Mouse (Mus musculus): Measurements from ENCODE around the gene Lhx6.
"Not testable (repeated sequence)": the region's sequence is repeated elsewhere in the genome, so short reads cannot be mapped to it uniquely, and the experiment has no call there.

Gene Lhx6

DNA sequence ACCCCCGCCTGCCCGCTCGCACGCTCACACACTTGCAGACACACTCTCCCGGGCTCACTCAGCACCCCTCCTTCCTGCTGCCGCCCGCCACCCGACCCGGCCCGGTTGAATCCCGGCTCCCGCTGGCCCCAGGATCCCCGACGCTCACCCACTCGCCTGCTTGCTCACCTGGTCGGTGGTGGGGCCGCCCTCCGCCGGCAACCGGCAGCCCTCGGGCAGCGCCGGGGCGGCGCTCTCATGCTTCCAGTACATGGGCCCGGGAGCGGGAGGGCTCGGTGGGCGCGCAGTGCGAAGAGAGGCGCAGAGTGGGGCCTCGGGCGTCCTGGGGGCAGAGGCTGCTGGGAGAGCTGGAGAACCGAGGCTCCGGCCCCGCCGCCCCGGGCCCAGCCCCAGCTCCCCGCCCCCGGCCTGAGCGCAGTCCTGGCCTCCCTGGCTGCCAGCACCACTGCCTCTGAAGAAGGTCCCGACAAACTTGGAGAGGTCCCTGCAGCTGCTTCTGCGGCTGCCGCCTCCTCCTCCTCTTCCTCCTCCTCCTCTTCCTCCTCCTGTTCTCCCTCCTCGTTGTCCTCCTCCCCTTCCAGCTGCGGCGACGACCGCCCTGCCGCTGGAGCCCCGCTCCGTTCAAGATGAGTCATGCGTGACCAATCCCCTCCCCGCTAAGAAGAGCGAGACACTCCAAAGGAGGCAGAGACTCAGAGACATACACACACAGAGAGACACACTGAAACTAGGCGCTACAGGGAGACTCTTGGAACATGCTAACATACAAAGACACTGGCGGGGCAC is at the start of gene Lhx6:
Gene Lhx6 (minus strand): TSS at position 453 of the 786 bp plus-strand sequence.
- DNase-seq: peak in 1 of 2 experiments; percentile 24

- DNase-seq: not testable (repeated sequence)
Measured at GRCm38 (mm10) chr2:36152401-36152800, 47.2 kb upstream of the Lhx6 start.

DNA sequence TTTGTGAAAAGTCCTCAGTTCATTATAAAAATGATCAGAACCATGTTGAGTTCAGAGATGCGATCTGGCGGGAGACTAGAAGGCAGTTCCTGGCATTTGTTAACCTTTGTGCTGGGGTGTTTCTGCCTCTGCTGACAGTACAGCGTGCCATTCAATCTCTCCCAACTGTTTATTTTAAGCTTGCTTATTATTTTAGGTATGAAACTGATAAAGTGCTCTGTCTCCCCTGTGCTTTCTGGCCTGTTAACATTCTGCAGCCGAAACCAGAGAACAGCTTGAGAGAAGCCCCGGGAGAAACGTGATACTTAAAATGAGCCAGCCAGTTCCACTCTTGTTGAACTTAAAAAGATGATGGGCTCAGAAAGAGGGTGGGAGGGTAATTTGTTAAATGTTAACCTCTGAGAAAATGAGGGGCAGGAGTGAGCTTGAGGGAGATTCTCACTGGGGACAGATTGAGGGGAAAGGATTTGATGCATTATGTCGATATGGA is 43.7 kb upstream of the Lhx6 start:
- no peak for DNase-seq

DNA sequence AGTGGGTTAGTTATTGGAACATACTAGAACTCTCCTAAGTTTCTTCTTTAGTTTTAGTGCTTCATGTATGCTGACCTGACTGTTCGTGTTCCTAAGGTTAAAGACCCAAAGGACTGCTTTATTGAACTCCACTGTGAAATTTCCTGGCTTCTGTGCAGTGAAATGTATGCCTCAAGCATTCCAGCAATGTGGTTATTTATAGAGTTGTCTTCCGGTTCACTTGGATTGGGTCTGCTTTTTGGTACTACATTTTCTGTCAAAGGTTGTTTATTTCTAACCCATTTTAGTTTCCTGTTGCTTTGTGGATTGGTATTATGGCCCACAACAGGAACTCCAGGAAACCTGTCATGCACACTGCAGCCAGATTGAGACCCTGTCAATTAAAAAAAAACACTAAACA is 33.9 kb upstream of the Lhx6 start:
- DNase-seq: no peak

GRCm38 (mm10) chr2:36136300-36136941 is 31.2 kb upstream of the Lhx6 start, which contains the start of the genes Mrrf and Rbm18:
Mrrf (plus strand) TSS chr2:36136389.
Rbm18 (minus strand) TSS chr2:36136773.
- peak; percentile 94 to 95 for DNase-seq

DNA sequence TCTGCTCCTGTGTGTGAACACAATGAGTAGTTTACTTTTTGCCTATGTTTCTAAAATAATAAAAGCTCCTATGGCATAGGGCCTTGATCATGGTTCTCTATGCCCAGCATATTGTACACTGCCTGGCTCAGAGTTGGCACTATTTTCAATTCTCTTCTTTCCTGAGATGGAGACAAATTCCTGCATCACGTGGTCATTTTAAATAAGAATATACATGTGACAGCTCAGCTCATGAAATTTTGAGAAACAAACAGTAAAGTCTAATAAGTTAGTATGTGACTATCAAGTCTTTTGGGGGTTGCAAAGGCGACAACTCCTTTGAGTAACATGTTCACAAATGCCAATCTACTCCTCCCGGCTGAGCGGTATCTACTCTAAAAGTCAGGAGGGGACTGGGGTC is 30.7 kb upstream of the Lhx6 start:
- no peak for DNase-seq

DNA sequence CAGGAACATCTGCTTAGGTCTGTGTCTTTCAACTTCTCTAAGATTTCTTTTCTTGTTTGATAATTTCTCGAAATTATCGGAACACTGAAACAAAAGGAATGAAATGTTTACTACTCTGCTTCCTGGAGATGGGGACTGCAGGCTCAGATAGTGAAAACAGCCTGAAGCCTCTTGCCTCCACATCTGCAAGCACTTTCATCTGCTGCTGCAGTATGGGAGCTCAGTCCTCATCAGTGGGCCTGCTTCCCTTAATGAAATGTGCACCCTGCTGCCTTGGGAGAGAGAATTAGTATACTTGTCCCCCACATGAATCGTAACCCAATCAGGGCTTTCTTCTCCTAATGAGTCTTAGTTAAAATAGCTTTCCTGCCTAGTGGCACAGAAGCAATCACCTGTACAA is 23.8 kb upstream of the Lhx6 start:
- DNase-seq: no peak

DNA sequence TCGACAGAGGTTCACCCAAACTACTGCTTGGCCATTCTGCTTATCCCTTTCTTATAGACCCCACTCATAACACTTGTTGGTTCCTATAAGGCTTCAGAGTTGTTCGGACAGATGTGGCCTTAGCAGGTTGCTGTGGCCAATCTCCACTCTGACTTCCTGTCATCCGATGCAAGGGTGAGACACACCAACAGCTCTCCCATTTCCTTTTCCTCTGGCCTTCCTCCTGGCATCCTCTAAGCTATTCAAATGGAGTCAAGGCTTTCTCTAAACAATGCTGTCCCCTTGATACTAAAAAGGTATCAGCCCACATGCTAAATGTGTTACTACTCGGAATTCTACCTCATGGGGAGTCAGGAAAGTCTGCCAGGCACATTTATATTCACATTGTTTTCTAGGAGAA is 22.8 kb upstream of the Lhx6 start:
- DNase-seq: peak; percentile 19 to 40

DNA sequence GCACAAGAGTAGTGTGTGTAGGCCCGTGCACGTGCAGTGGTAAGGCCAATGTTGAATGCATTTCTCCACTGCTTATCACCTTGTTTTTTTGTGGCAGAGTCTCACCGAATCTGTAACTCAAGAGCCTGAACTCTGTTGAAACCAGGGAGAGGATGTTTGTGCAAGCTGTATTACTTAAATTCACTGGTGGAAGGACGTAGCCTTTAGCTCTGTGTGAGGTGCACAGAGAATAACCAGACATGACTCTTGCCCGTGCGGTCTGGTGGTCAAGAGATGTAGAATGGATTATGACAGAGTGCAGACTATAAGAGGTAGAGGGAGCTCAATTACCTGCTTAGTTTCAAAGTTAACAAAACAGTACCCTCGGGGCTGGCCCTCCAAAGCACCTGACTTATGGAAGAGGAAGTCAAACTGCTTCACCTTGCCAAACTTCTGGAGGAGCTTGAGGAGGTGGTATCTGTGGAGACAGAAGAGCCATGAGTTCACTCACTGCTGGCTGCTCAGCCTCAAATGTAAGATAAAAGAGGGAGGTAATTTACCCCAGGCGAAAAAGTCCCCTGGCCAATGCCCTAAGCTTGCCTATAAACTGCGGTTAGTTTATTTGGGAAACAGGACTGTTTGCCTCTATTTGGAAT is 21.7 kb upstream of the Lhx6 start:
- no peak for DNase-seq

DNA sequence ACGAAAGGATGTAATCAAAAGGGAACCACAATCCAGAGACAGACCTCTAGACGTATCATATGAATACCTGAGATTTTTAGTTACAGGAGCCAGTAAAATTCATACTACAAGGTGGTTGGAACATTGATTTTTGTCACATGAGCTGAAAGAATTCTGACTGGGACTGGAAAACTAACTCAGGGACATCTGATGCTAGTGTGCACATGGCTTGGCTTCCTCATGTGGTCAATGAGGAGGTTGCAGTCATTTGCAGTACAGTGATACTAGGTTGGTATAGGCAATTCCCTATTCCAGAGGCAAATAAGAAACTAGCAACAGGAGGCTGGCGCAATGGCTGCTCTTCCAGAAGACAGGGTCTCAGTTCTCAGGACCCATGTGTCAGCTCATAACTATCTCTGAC is 7.4 kb upstream of the Lhx6 start:
- DNase-seq: no peak

DNA sequence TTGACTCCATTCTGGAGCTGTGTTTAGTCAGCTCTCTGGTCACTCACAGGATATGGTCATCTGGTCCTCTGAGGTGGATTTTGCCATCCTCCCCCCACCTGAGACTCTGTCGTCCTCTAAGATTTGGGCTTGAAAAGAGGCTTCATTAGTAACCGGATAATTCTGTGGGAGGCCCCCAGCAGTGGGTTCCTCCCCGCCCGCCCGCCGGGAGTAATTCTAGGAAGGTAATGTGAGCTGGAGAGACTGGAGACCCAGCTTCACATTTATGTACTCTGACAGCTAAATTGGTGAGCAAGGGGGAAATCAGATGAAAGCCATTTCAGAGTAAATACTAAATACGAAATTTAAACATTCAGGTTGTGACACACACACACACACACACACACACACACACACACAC is 3.4 kb upstream of the Lhx6 start:
- DNase-seq: no peak

- peak in 1 of 2 experiments; percentile 33 for DNase-seq
Measured at GRCm38 (mm10) chr2:36104436-36104955, 712 bp downstream of the Lhx6 start.

DNA sequence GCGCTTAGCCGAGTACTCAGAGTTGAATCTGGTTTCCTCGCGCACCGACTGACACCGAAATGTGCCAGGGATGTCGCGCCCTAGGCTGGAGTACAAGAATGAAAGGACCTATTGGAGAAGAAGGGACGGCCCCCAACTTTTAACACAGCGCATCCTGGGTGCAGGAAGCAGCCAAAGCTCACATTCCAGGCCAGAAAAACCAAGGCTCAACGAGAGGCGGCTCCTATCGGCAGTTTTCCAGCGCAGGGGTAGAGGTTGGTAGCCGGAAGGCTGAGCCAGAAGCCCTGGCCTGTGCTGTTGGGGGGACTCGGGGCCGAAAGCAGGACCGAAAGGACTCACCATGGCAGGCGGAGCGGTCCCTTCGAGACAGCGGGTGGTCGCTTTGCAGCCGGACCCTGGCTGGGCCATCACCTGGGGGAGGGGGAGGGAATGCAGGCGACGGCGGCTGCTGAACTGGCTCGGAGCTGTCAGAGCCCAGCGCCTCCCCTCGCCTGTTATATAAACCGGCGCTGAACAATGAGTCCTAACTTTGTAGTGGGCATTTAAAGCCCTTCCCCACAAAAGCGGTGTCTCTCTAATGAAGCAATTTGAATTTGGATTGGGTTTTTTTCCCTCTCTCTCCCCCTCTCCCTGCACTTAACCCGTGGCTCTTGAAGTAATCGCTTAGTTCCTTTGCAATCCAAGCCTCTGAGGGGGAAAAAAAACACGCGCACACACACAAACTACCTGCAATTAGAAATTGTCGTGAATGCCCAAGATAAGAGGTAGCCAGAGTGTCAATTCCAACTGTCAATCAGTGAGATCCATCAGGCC is 1.4 kb downstream of the Lhx6 start:
- DNase-seq: peak in 1 of 2 experiments; percentile 38

DNA sequence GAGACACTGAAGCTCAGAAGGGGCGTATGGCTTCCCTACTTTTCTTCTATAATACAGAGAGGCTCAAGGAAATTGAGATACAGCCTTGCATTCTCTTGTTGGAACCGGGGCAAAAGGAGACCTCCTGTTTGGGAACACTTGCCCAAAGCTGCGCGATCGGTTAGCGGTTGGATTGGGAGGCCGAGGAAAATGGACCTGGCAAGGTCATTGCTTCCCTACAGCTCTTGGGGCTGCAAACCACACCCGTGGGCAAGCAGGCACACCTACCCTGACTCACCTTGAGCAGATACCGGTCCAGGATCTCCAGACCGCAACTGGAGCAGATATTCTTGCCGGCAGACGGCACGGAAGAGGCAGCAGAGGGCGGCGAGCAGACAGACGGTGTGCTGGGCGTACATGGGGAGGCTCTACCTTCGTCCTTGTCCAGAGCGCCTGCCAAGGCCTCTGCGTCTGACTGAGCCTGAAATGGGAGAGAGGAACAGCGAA is 2.1 kb downstream of the Lhx6 start:
- no peak for DNase-seq

- peak in 1 of 2 experiments; percentile 39 for DNase-seq
Measured at GRCm38 (mm10) chr2:36102559-36102946, 2.7 kb downstream of the Lhx6 start.

DNA sequence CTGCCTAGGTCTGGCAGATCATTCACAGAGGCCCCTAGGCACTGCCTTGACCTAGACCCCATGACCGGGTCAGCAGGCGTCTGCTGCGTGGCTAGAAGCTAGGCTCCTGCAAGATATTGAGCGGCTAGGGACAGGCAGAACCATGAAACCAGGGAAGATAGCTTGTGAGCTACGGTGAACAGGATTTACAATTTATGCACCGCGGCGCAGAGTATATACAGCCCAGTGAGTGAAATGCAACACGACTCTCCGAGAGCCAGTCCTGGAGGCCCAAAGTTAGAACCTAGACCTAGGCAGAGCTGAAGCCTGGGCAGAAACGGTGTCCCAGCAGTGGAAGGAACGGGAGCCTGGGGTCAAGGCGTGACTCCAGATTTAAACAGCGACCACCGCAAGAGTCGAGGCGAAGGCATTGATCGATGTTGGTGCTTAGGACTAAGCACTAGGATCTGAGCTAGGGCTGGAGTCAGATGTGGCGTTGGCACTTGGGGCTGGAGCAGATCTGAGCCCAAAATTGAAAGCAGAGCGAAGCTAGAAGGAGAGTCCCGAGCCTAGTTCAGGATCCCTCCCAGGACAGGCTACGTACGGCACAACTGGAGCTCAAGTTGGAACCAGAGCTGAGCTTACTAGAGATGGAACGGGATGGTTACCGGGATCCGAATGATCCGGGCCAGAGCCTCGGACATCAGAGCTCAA is 3.2 kb downstream of the Lhx6 start:
- DNase-seq: no peak

- DNase-seq: peak in 1 of 2 experiments; percentile 29
Measured at GRCm38 (mm10) chr2:36099739-36100138, 5.5 kb downstream of the Lhx6 start.

DNA sequence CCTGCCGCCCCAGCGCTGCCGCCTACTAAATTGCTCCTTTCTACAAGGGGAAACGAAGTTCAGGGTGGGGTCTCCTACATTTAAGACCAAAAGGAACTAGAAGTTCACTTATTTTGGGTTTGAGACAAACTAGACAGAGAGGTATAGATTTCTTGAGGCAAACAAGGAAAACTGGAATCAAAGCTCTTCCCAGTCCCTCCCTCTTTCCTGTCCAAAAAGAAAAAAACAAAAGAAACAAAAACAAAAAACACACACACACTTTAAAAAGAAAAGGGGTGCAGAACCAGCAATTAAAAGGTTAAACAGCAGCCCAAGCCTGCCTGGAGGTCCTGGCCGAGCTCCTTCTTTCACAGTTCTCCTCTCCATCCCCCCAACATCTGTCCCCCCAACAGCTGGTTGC is 7.2 kb downstream of the Lhx6 start:
- no peak for DNase-seq

GRCm38 (mm10) chr2:36097129-36097815 is 7.9 kb downstream of the Lhx6 start:
- no peak for DNase-seq

GRCm38 (mm10) chr2:36093914-36094475 is 11.2 kb downstream of the Lhx6 start:
- DNase-seq: no peak

DNA sequence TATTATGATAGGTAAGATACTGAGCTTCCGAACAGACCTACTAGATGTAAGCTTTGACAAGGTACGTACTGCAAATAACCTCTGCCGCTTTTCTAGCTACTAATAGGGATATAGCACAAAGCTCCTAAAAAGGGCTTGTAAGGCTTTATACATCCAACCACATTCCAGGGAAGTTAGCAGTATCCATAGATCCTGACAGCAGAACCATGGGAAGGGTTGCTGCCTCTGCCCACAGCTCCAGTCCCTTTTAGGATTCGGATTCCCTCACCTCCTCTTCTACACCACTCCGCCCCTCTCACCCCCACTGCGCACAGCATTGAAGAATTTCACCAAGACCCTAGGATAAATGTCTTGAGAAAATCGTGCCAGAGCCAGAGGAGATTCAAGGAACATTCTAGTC is 11.9 kb downstream of the Lhx6 start:
- no peak for DNase-seq

Data from kidney, postnatal 36 days (tissue).